Mouse (Mus musculus) limb, embryonic 12.5 days (tissue): ENCODE measurements around the gene Tbpl2. TPM values are rescaled to one million over a fixed set of nuclear protein-coding genes. Genes with fewer than 3 reads are reported as not detected.

Experiments used
- ATAC-seq: fragments of 200-750 bp; cut with Nextera tagmentation; 2 replicates; pipeline ENCODE4 v1.8.0; 2017; ENCODE audit warnings: low read depth, moderate TSS enrichment; ENCODE audit not compliant: insufficient number of reproducible peaks, insufficient read depth, low FRiP score, low TSS enrichment
- H3K27ac ChIP-seq: fragments of 300-500 bp; sonication (generic); 2 replicates; pipeline ENCODE4 v1.5.1; 2016; ENCODE audit warnings: mild to moderate bottlenecking, moderate library complexity
- H3K27me3 ChIP-seq: fragments of 300-500 bp; sonication (generic); 2 replicates; pipeline ENCODE4 v1.6.1; 2016; ENCODE audit warnings: mild to moderate bottlenecking, moderate library complexity
- H3K36me3 ChIP-seq: fragments of 300-500 bp; sonication (generic); 2 replicates; pipeline ENCODE4 v1.6.1; 2016; ENCODE audit warnings: mild to moderate bottlenecking, moderate library complexity
- H3K4me1 ChIP-seq: fragments of 300-500 bp; sonication (generic); replicated peaks from 2 replicates; pipeline ENCODE4 v1.6.1; 2016
- H3K4me2 ChIP-seq: fragments of 300-500 bp; sonication (generic); 2 replicates; pipeline ENCODE4 v1.6.1; 2016; ENCODE audit warnings: mild to moderate bottlenecking, moderate library complexity
- H3K4me3 ChIP-seq: fragments of 300-500 bp; sonication (generic); replicated peaks from 2 replicates; pipeline ENCODE4 v1.5.1; 2016; ENCODE audit warnings: mild to moderate bottlenecking
- H3K9ac ChIP-seq: fragments of 300-500 bp; sonication (generic); replicated peaks from 2 replicates; pipeline ENCODE4 v1.6.1; 2016; ENCODE audit warnings: mild to moderate bottlenecking, moderate library complexity
- H3K9me3 ChIP-seq: fragments of 300-500 bp; sonication (generic); 2 replicates; pipeline ENCODE4 v1.6.1; 2016; ENCODE audit warnings: mild to moderate bottlenecking, moderate library complexity
- WGBS: fragments of 180-500 bp; shearing (Covaris S2); methylation state at CpG from one replicate; pipeline ENCODE4 v1.1.7; 2016; 5-methylcytosine and 5-hydroxymethylcytosine counted together
- polyA plus RNA-seq: library from polyadenylated mRNA; unstranded; fragments of >200 nt; fragmentation: Nextera tagmentation; extraction: Ambion mirVana; gene quantifications from 2 replicates; pipeline ENCODE4 v1.2.1, GENCODE M21; 2016

The Tbpl2 gene
- not detected in 2 replicates for polyA plus RNA-seq

- Histone ChIP-seq H3K4me2 (no peak within 1 kb of the TSS), H3K27me3 (no peaks in the 10 kb centered on the region), H3K27ac (no peak within 1 kb of the TSS), H3K9me3 (no peaks in the 10 kb centered on the region), H3K4me1 (no peaks in the 10 kb centered on the region), H3K4me3 (no peak within 1 kb of the TSS), H3K36me3 (no peaks in the 10 kb centered on the region), H3K9ac (no peak within 1 kb of the TSS)
- no peak for ATAC-seq
- WGBS: 70% methylated on average over 4 of the region's 4 CpGs
Observed at GRCm38 (mm10) chr2:24096495-24096894, at the start of gene Tbpl2. Gene Tbpl2, minus strand, starts transcription at chr2:24096595.

DNA sequence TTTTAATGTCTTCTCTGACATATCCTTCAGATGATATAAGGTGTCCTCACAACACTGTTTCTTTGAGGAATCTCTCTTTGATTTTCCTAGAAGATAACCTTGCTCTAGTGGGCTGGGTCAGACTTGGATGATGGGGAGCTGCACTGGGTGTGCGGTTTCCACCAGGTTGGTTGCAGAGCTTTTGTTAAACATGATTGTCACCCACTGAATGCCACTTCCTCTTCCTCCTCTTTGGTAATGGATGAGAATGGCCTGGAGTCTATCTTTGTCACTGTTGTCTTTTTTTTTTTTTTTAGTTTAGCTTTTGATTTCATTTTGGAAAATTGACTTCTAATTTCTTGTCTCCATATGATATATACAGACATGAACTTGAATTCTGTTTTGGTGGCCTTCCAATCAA is 38.0 kb upstream of the Tbpl2 start:
- H3K4me2 ChIP-seq: no peak overlapping the region
- no peaks in the 10 kb centered on the region for H3K36me3 ChIP-seq
- no peaks in the 10 kb centered on the region for H3K4me1 ChIP-seq
- H3K27ac ChIP-seq: no peak overlapping the region
- H3K27me3 ChIP-seq: no peaks in the 10 kb centered on the region
- no peak overlapping the region for H3K4me3 ChIP-seq
- no peak overlapping the region for H3K9ac ChIP-seq
- WGBS: 84% methylated on average over 1 of the region's 1 CpGs
- no peaks in the 10 kb centered on the region for H3K9me3 ChIP-seq
- no peak for ATAC-seq

- H3K4me2 ChIP-seq: no peak overlapping the region
- no peaks in the 10 kb centered on the region for H3K4me1 ChIP-seq
- H3K27ac ChIP-seq: no peak overlapping the region
- H3K4me3 ChIP-seq: no peak overlapping the region
- no peaks in the 10 kb centered on the region for H3K27me3 ChIP-seq
- no peaks in the 10 kb centered on the region for H3K36me3 ChIP-seq
- no peaks in the 10 kb centered on the region for H3K9me3 ChIP-seq
- ATAC-seq: no peak
- H3K9ac ChIP-seq: no peak overlapping the region
Observed at GRCm38 (mm10) chr2:24109085-24109484, 12.7 kb upstream of the Tbpl2 start.

GRCm38 (mm10) chr2:24103619-24104289 is 7.4 kb upstream of the Tbpl2 start:
- WGBS: 71% methylated on average over 4 of the region's 4 CpGs
- no peaks in the 10 kb centered on the region for H3K27me3 ChIP-seq
- H3K9ac ChIP-seq: no peak overlapping the region
- H3K4me2 ChIP-seq: no peak overlapping the region
- no peaks in the 10 kb centered on the region for H3K36me3 ChIP-seq
- no peak for ATAC-seq
- no peaks in the 10 kb centered on the region for H3K9me3 ChIP-seq
- H3K4me1 ChIP-seq: no peaks in the 10 kb centered on the region
- H3K4me3 ChIP-seq: no peak overlapping the region
- H3K27ac ChIP-seq: no peak overlapping the region

GRCm38 (mm10) chr2:24090921-24091320 is 5.5 kb downstream of the Tbpl2 start:
- Histone ChIP-seq H3K36me3 (no peaks in the 10 kb centered on the region), H3K27me3 (no peaks in the 10 kb centered on the region), H3K27ac (no peak overlapping the region), H3K9ac (no peak overlapping the region), H3K4me1 (no peaks in the 10 kb centered on the region), H3K4me3 (no peak overlapping the region), H3K9me3 (no peaks in the 10 kb centered on the region), H3K4me2 (no peak overlapping the region)
- ATAC-seq: no peak
- WGBS: 87% methylated on average over 1 of the region's 1 CpGs

GRCm38 (mm10) chr2:24050459-24050858 is 45.9 kb downstream of the Tbpl2 start:
- no peak overlapping the region for H3K4me3 ChIP-seq
- no peak overlapping the region for H3K4me2 ChIP-seq
- no peaks in the 10 kb centered on the region for H3K9me3 ChIP-seq
- peaks cover 4% of the 10 kb centered on the region; the same call in 1 of the 2 replicates for H3K4me1 ChIP-seq
- no peak for ATAC-seq
- no peaks in the 10 kb centered on the region for H3K27me3 ChIP-seq
- H3K36me3 ChIP-seq: no peaks in the 10 kb centered on the region
- WGBS: 85% methylated on average over 3 of the region's 3 CpGs
- no peak overlapping the region for H3K27ac ChIP-seq
- no peak overlapping the region for H3K9ac ChIP-seq

GRCm38 (mm10) chr2:24049344-24049990 is 46.9 kb downstream of the Tbpl2 start, which contains the start of gene Hnmt:
Gene Hnmt, minus strand, starts transcription at chr2:24049394.
- Histone ChIP-seq H3K27me3 (no peaks in the 10 kb centered on the region), H3K9me3 (no peaks in the 10 kb centered on the region), H3K4me2 (peak within 1 kb of the TSS; percentile 56), H3K9ac (no peak within 1 kb of the TSS), H3K4me1 (peaks cover 4% of the 10 kb centered on the region; the same call in 1 of the 2 replicates), H3K4me3 (peak within 1 kb of the TSS; percentile 34), H3K27ac (no peak within 1 kb of the TSS), H3K36me3 (no peaks in the 10 kb centered on the region)
- ATAC-seq: no peak
- WGBS: 49% methylated on average over 7 of the region's 7 CpGs

- peak overlapping the region; percentile 56 for H3K4me2 ChIP-seq
- no peaks in the 10 kb centered on the region for H3K9me3 ChIP-seq
- H3K9ac ChIP-seq: no peak overlapping the region
- no peaks in the 10 kb centered on the region for H3K27me3 ChIP-seq
- H3K4me3 ChIP-seq: peak overlapping the region; percentile 34
- peak; percentile 66; the same call in 1 of the 2 replicates for ATAC-seq
- H3K4me1 ChIP-seq: peaks cover 4% of the 10 kb centered on the region; the same call in 1 of the 2 replicates
- H3K27ac ChIP-seq: no peak overlapping the region
- 15% methylated on average over 16 of the region's 16 CpGs for WGBS
- no peaks in the 10 kb centered on the region for H3K36me3 ChIP-seq
Observed at GRCm38 (mm10) chr2:24048480-24049097, 47.8 kb downstream of the Tbpl2 start.

GRCm38 (mm10) chr2:24047551-24048479 is 48.6 kb downstream of the Tbpl2 start:
- H3K4me2 ChIP-seq: peak overlapping the region; percentile 56
- H3K36me3 ChIP-seq: no peaks in the 10 kb centered on the region
- no peak for ATAC-seq
- H3K4me3 ChIP-seq: peak overlapping the region; percentile 34
- no peak overlapping the region for H3K9ac ChIP-seq
- H3K4me1 ChIP-seq: peaks cover 4% of the 10 kb centered on the region; the same call in 1 of the 2 replicates
- H3K27me3 ChIP-seq: no peaks in the 10 kb centered on the region
- H3K27ac ChIP-seq: no peak overlapping the region
- no peaks in the 10 kb centered on the region for H3K9me3 ChIP-seq
- 48% methylated on average over 6 of the region's 6 CpGs for WGBS

GRCm38 (mm10) chr2:24042901-24043300 is 53.5 kb downstream of the Tbpl2 start:
- Histone ChIP-seq H3K9me3 (no peaks in the 10 kb centered on the region), H3K9ac (no peak overlapping the region), H3K4me1 (no peaks in the 10 kb centered on the region), H3K27ac (no peak overlapping the region), H3K4me3 (no peak overlapping the region), H3K27me3 (no peaks in the 10 kb centered on the region), H3K4me2 (no peak overlapping the region), H3K36me3 (no peaks in the 10 kb centered on the region)
- 84% methylated on average over 1 of the region's 1 CpGs for WGBS
- ATAC-seq: no peak

- WGBS: 86% methylated on average over 1 of the region's 1 CpGs
- Histone ChIP-seq H3K36me3 (no peaks in the 10 kb centered on the region), H3K4me2 (no peak overlapping the region)
Observed at GRCm38 (mm10) chr2:24040531-24040930, 55.9 kb downstream of the Tbpl2 start.

More at GRCm38 (mm10) chr2:24040531-24040930, 55.9 kb downstream of the Tbpl2 start:
- no peak overlapping the region for H3K27ac ChIP-seq
- H3K9me3 ChIP-seq: no peaks in the 10 kb centered on the region
- H3K4me3 ChIP-seq: no peak overlapping the region
- no peaks in the 10 kb centered on the region for H3K4me1 ChIP-seq
- H3K27me3 ChIP-seq: no peaks in the 10 kb centered on the region
- ATAC-seq: no peak
- no peak overlapping the region for H3K9ac ChIP-seq
